Mouse (Mus musculus): ENCODE results near the gene Nacc2.

- TF ChIP-seq CTCF (IDR thresholded peaks at IDR 0.05; ENCODE audit: borderline replicate concordance, insufficient read depth, low read depth, low read length) (no peak), POLR2A (IDR thresholded peaks at IDR 0.05; ENCODE audit: borderline replicate concordance, insufficient read depth, low read length) (no peak)
These were observed 111.6 kb downstream of the Nacc2 start for GRCm38 (mm10) chr2:26011420-26011819.
